Mouse (Mus musculus): ENCODE data around the gene Filip1.
A peak's percentile ranks its signal among the peaks of the same experiment; 100 is the strongest.

DNA sequence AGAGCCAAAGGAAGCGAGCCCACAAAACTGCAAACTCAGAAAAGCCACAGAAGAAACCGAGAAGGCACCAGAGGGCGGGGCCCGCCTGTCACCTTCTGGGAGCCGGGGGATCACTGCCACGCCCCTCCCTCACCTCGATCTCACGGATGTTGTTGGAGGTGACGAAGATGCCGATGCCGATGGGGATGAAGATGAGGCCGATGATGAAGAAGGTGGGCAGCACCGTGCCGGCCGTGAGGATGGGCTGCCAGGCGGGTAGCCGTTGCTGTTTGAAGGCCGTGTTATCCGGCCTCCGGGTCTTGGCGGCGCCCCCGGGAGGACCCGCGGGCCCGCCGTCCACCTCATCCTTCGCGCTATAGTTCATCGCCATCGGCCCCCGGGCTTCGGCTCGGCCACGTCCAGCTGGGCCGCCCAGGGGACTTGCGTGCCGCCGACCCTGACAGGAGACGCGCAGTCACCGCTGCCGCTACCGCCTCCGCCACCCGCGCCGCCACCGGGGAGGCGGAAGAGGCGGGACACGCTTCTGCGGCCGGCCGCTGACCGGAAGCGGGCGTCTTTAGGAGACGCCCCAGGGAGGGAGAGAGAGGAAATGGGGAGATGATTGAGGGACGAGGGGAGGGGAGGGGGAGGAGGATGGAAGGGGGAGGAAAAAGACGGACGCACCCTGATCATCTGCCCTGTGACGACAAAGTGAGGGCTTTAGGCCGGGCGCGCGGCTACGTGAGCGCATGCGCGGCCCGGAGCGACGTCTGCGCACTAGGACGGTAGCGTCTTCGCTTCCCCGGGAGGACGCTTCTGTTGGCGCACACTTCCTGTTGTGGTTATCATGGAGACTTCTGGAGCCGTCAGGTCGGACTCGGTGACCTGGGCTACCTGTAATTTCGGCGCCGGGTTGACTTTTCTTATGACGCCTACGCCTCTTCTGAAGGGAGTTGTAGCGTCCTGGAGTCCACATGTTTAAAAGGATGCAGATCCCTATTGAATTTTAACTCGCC, 219.5 kb downstream of the Filip1 start, which contains the start of gene Tmem30a:
- TF ChIP-seq POLR2A (IDR thresholded peaks at IDR 0.05; ENCODE audit: low read depth, low read length) (peak; percentile 65), CTCF (IDR thresholded peaks at IDR 0.05; ENCODE audit: extremely low read depth, insufficient read length, insufficient replicate concordance, low read depth, low read length) (no peak)
